Mouse (Mus musculus) hindbrain, embryonic 12.5 days (tissue): ENCODE data around the gene Gm20929. TPM values are rescaled to one million over a fixed set of nuclear protein-coding genes. Genes with fewer than 3 reads are reported as not detected.
"Not testable (repeated sequence)": the region's sequence is repeated elsewhere in the genome, so short reads cannot be mapped to it uniquely, and the experiment has no call there.

Experiments used
- ATAC-seq: fragments of 200-750 bp; cut with Nextera tagmentation; 2 replicates; pipeline ENCODE4 v1.8.0; 2017; ENCODE audit warnings: moderate TSS enrichment; ENCODE audit not compliant: low FRiP score
- H3K27ac ChIP-seq: fragments of 300-500 bp; sonication (generic); 2 replicates; pipeline ENCODE4 v1.5.1; 2016; ENCODE audit warnings: mild to moderate bottlenecking
- H3K27me3 ChIP-seq: fragments of 300-500 bp; sonication (generic); 2 replicates; pipeline ENCODE4 v1.6.1; 2016; ENCODE audit warnings: mild to moderate bottlenecking
- H3K36me3 ChIP-seq: fragments of 300-500 bp; sonication (generic); 2 replicates; pipeline ENCODE4 v1.6.1; 2016; ENCODE audit warnings: mild to moderate bottlenecking
- H3K4me1 ChIP-seq: fragments of 300-500 bp; sonication (generic); 2 replicates; pipeline ENCODE4 v1.6.1; 2016
- H3K4me2 ChIP-seq: fragments of 300-500 bp; sonication (generic); replicated peaks from 2 replicates; pipeline ENCODE4 v1.6.1; 2016; ENCODE audit warnings: mild to moderate bottlenecking
- H3K4me3 ChIP-seq: fragments of 300-500 bp; sonication (generic); 2 replicates; pipeline ENCODE4 v1.5.1; 2016; ENCODE audit warnings: mild to moderate bottlenecking
- H3K9ac ChIP-seq: fragments of 300-500 bp; sonication (generic); 2 replicates; pipeline ENCODE4 v1.6.1; 2016; ENCODE audit warnings: mild to moderate bottlenecking, moderate library complexity
- H3K9me3 ChIP-seq: fragments of 300-500 bp; sonication (generic); replicated peaks from 2 replicates; pipeline ENCODE4 v1.6.1; 2016; ENCODE audit warnings: mild to moderate bottlenecking
- WGBS: fragments of 180-500 bp; shearing (Covaris S2); methylation state at CpG from one replicate; pipeline ENCODE4 v1.1.7; 2016; 5-methylcytosine and 5-hydroxymethylcytosine counted together
- polyA plus RNA-seq: library from polyadenylated mRNA; unstranded; fragments of >200 nt; fragmentation: Nextera tagmentation; extraction: Ambion mirVana; gene quantifications from 2 replicates; pipeline ENCODE4 v1.2.1, GENCODE M21; 2016

Gene Gm20929
- polyA plus RNA-seq: not detected in 2 replicates

DNA sequence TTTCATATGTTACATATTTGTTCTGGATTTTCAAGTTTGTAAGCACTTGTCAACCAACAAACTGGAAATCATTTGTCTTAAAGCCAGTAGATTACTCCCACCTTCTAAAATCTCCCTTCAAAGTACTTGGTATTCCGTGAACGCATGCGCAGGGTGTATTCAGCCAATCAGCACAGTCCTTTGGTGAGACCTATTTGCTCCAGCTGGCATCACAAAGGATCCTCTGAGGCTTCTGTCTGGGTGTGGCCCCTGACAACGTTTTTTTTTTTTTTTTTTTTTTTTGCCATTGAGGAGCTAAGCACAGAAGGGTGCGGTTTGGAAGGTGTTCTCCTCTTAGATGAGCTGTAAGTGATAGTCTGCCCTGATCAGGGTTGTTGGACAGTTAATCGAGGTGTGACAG, at the start of gene Gm20929:
Gene Gm20929, plus strand, starts transcription at position 301 of the 400 bp plus-strand sequence.
- H3K9ac ChIP-seq, H3K27ac ChIP-seq, ATAC-seq, H3K36me3 ChIP-seq, H3K9me3 ChIP-seq, H3K4me3 ChIP-seq, H3K4me2 ChIP-seq, H3K27me3 ChIP-seq, H3K4me1 ChIP-seq: not testable (repeated sequence)
- WGBS: no CpG with 5 or more reads among the region's 6 CpGs
